Mouse (Mus musculus) thymus, postnatal 10 days (tissue): ENCODE measurements around the gene Atp2a2.

ENCODE experiments used
- DNase-seq, 2 experiments: peaks; one replicate each; pipeline ENCODE4 v3.0.0; 2021; ENCODE audit warnings: low spot score in 2 of 2

Gene Atp2a2

DNA sequence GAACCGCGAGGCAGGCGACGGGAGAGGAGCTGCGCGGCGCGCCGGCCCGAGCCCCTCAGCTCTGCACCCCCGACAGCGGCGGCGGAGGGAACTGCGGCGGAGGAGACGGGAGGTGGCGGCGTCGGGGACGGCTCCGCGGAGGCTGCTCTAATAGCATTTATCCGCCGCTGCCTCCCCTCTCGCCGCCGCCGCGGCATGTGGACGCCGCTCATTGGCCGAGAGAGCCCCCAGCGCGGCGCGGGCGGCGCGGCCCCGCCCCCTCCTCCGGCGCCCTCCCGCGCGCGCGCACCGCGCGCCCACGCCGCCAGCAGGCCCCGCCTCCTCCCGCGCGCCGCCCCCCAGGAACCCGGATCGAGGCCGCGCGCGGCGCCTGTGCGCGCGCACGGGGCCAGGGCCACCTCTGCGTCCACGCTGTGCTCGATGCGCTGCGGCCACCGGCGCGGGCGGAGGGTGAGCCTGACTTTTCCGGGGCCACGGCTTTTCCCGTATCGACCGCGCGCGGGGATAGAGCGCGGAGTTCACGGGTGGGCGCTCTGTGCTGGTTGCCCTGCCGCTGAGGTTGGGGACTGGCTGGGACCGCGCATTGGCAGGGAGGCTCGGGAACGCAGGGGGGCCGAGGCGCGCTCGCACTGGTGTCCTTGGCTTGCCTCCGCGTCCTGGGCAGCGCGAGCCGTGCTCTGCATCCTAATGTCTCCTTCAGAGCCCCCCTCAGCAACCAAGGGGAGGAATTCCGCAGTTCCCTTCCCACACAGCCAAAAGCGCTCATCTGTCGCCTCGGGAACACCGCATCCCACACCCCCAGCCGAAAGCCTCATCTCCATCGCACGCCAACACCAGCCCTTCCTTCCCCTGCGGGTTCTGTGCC, at the start of gene Atp2a2:
Gene Atp2a2, minus strand, starts transcription at position 149 of the 865 bp plus-strand sequence.
- DNase-seq = peak; percentile 91 to 93

GRCm38 (mm10) chr5:122550460-122550859, 48.4 kb upstream of the Atp2a2 start:
- DNase-seq = no peak

GRCm38 (mm10) chr5:122548671-122549070, 46.6 kb upstream of the Atp2a2 start:
- DNase-seq = peak in 1 of 2 experiments; percentile 9

- no peak for DNase-seq
Observed at GRCm38 (mm10) chr5:122547810-122548209, 45.8 kb upstream of the Atp2a2 start.

DNA sequence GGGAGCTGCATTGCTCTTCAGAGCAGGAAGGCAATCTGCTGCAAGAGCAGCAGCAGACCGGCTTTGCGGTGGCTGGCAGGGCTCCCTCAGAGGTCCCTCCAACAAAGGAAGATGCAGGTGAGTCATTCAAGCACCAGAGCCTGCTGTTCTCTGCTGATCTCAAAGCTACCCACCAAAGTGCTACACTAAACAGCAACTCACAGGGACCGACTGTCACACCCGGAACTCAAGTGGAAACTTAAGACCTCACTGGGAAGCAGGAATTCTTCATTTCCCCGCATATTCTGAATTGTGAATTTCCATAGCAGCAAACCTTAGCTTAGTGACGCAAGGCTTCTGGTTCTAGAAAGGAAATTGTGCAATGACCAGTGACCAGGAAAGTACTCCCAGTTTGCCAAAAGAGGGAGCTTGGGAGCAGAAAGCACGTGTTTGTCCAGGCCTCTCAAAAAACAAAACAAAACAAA, 45.3 kb upstream of the Atp2a2 start:
- peak in 1 of 2 experiments; percentile 26 for DNase-seq

GRCm38 (mm10) chr5:122543392-122543791, 41.4 kb upstream of the Atp2a2 start:
- no peak for DNase-seq

GRCm38 (mm10) chr5:122541871-122542270, 39.8 kb upstream of the Atp2a2 start:
- no peak for DNase-seq

DNA sequence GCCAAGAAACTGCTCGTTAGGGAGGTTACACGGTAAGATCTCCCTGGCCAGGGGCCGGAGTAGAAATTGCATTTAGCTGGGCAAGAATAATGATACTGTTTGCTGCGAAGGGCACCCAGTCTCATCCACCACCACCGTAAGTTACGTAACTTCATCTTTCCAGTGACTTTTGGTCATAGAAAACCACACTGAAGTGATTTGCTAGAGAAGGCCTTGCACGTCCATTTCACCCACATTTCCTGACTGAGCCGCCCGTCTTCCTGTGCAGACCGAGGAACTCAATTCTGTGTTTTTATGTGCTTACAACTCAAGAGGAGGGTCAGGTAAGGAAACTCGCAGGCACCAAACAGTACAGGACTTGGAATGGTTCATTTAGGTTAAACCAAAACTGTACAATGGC, 36.1 kb upstream of the Atp2a2 start:
- no peak for DNase-seq

- DNase-seq = no peak
Observed at GRCm38 (mm10) chr5:122537654-122538053, 35.6 kb upstream of the Atp2a2 start.

DNA sequence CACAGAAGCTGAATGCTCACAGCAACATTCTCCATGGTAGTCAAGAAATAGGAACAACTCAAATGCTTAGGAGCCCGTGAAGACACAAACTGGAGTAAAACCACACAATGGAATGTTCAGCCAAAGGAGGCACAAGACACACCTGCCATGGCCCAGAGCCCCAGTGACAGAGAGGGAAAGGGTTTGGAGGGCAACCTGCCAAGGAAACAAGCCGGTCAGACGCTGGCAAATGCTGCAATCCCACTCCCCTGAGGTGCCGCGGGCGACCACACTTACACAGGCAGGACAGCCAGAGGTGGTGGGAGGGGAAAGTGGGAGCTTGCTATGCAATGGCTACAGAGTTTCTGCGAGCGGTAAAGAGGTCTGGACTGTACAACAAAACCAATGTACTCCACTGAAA, 31.9 kb upstream of the Atp2a2 start:
- DNase-seq = no peak

- no peak for DNase-seq
Observed at GRCm38 (mm10) chr5:122529913-122530604, 28.0 kb upstream of the Atp2a2 start.

DNA sequence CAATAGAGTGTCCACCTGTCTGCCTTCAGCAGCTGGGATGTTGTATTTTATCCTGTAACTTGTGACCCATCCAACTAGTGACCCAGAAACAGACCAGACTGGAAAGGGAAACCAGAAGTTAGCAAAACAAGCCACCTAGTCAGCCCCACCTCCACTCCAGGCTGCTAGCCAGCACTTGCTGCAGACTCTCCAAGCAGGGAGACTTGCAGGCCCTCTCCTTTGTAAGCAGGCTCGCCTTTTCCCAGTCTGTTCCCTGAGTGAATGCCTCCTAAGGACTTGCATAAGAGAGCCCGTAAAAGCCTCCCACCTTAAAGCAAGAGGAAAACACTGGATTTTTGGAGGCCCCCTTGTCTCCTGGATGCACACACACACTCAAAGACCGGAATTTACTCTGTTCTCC, 27.3 kb upstream of the Atp2a2 start:
- DNase-seq = no peak

- no peak for DNase-seq
Observed at GRCm38 (mm10) chr5:122528591-122528990, 26.6 kb upstream of the Atp2a2 start.

GRCm38 (mm10) chr5:122527761-122528160, 25.7 kb upstream of the Atp2a2 start:
- no peak for DNase-seq

GRCm38 (mm10) chr5:122526878-122527730, 25.1 kb upstream of the Atp2a2 start:
- DNase-seq = no peak

- no peak for DNase-seq
Observed at GRCm38 (mm10) chr5:122526405-122526804, 24.4 kb upstream of the Atp2a2 start.

- no peak for DNase-seq
Observed at GRCm38 (mm10) chr5:122525238-122525931, 23.4 kb upstream of the Atp2a2 start.

DNA sequence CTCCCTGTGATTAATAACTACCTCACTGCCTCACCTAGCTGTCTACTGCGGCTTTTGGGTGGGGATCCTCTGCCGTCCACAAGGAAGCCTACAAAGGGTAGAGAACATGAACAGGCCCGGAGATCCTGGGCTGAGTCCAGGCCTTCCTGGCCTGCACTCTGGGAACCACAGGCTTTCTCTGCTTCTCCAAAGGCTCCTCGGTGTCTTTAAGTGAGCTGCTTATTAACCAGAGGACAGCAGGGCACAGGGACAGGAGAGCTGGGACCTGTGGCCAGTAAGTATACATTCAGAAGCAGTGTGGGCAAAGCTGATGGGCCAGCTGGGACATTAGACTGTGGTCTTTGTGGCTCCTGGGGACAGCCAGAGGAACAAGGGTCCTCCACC, 22.8 kb upstream of the Atp2a2 start:
- no peak for DNase-seq

- no peak for DNase-seq
Observed at GRCm38 (mm10) chr5:122524244-122524643, 22.2 kb upstream of the Atp2a2 start.

DNA sequence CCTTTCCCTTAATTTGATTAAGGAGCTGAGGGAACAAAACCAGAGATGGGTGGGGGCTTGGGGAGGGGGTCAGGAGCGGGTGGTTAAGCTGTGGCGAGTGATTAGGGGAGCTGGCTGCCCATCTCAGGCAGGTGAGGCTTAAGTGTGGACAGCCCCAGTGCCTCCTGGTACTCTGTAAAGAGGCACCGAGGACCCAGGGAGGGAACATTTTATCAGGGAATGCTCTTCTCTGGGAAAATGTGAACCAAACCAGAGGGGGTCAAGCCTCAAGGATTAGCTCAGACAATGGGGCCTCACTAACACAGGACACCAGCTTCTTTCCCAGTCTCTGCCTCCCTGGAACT, 19.1 kb upstream of the Atp2a2 start:
- DNase-seq = no peak
